Mouse (Mus musculus) heart, embryonic 10.5 days (tissue): ENCODE measurements around the gene Dennd4c. TPM values are rescaled to one million over a fixed set of nuclear protein-coding genes. Genes with fewer than 3 reads are reported as not detected.

Experiments
- polyA plus RNA-seq: library from polyadenylated mRNA; unstranded; fragments of >200 nt; fragmentation: Nextera tagmentation; extraction: Ambion mirVana; gene quantifications from 2 replicates; pipeline ENCODE4 v1.2.1, GENCODE M21; 2016

Gene Dennd4c
- polyA plus RNA-seq, 1 experiment from 2014 or later = 4.6 TPM

Other genes starting within 250 kb of the Dennd4c start
- gene Saxo1, start 190.2 kb upstream of the Dennd4c start, polyA plus RNA-seq = not detected in 2 replicates
- gene Rraga, start 172.9 kb upstream of the Dennd4c start, polyA plus RNA-seq = 32.2 and 50.4 TPM in 2 replicates
- 17.3 and 21.2 TPM in 2 replicates for gene Haus6, start 136.5 kb upstream of the Dennd4c start, polyA plus RNA-seq
- gene Plin2, start 78.5 kb upstream of the Dennd4c start, polyA plus RNA-seq = 74.0 and 90.7 TPM in 2 replicates
- gene Rps6, start 108.9 kb downstream of the Dennd4c start, polyA plus RNA-seq = 492 and 664 TPM in 2 replicates
- gene Acer2, start 125.8 kb downstream of the Dennd4c start, polyA plus RNA-seq = 25.0 and 32.8 TPM in 2 replicates